Mouse (Mus musculus): Measurements from ENCODE around the gene Fxyd5. TPM values are rescaled to one million over a fixed set of nuclear protein-coding genes. Genes with fewer than 3 reads are reported as not detected.

Fxyd5 gene
- polyA plus RNA-seq, 1 experiment from 2014 or later = 24.4 TPM

GRCm38 (mm10) chr7:30993986-30994385, 48.3 kb downstream of the Fxyd5 start:
- no peaks in the 10 kb centered on the region; the same call in 1 of the 2 replicates for H3K9me3 ChIP-seq (replicated peaks; ENCODE audit: control insufficient read depth, low read length, poor library complexity, severe bottlenecking)
- no peak overlapping the region for H3K27ac ChIP-seq (ENCODE audit: low read length)
- H3K36me3 ChIP-seq (ENCODE audit: control insufficient read depth, insufficient read depth, low read length) = no peaks in the 10 kb centered on the region
- WGBS = 73% methylated on average over 5 of the region's 5 CpGs
- no peaks in the 10 kb centered on the region for H3K27me3 ChIP-seq (ENCODE audit: control insufficient read depth, insufficient read depth, low read depth, low read length)
- H3K4me3 ChIP-seq (ENCODE audit: low read depth, low read length) = no peak overlapping the region
- ATAC-seq = no peak
- no peaks in the 10 kb centered on the region for H3K4me1 ChIP-seq (ENCODE audit: control insufficient read depth, insufficient read depth, low read length)
- no peak overlapping the region for H3K9ac ChIP-seq (ENCODE audit: low read depth, low read length)
- H3K4me2 ChIP-seq (ENCODE audit: low read length) = no peak overlapping the region

- H3K9ac ChIP-seq (ENCODE audit: low read depth, low read length) = no peak overlapping the region
- H3K27me3 ChIP-seq (ENCODE audit: control insufficient read depth, insufficient read depth, low read depth, low read length) = no peaks in the 10 kb centered on the region
- ATAC-seq = no peak
- no peaks in the 10 kb centered on the region; the same call in 1 of the 2 replicates for H3K9me3 ChIP-seq (replicated peaks; ENCODE audit: control insufficient read depth, low read length, poor library complexity, severe bottlenecking)
- WGBS = 93% methylated on average over 5 of the region's 5 CpGs
- H3K4me3 ChIP-seq (ENCODE audit: low read depth, low read length) = no peak overlapping the region
- no peaks in the 10 kb centered on the region for H3K4me1 ChIP-seq (ENCODE audit: control insufficient read depth, insufficient read depth, low read length)
- no peak overlapping the region for H3K27ac ChIP-seq (ENCODE audit: low read length)
- H3K4me2 ChIP-seq (ENCODE audit: low read length) = no peak overlapping the region
- H3K36me3 ChIP-seq (ENCODE audit: control insufficient read depth, insufficient read depth, low read length) = no peaks in the 10 kb centered on the region
Observed at GRCm38 (mm10) chr7:30992148-30992547, 50.1 kb downstream of the Fxyd5 start.

- Histone ChIP-seq H3K4me1 (ENCODE audit: control insufficient read depth, insufficient read depth, low read length) (no peaks in the 10 kb centered on the region), H3K4me3 (ENCODE audit: low read depth, low read length) (no peak overlapping the region), H3K27me3 (ENCODE audit: control insufficient read depth, insufficient read depth, low read depth, low read length) (no peaks in the 10 kb centered on the region), H3K9me3 (replicated peaks; ENCODE audit: control insufficient read depth, low read length, poor library complexity, severe bottlenecking) (no peaks in the 10 kb centered on the region), H3K9ac (ENCODE audit: low read depth, low read length) (no peak overlapping the region), H3K27ac (ENCODE audit: low read length) (no peak overlapping the region), H3K36me3 (ENCODE audit: control insufficient read depth, insufficient read depth, low read length) (no peaks in the 10 kb centered on the region), H3K4me2 (ENCODE audit: low read length) (no peak overlapping the region)
- no peak for ATAC-seq
- WGBS = 85% methylated on average over 4 of the region's 4 CpGs
Observed at GRCm38 (mm10) chr7:30988519-30989162, 53.6 kb downstream of the Fxyd5 start.

- no peak overlapping the region for H3K27ac ChIP-seq (ENCODE audit: low read length)
- no peaks in the 10 kb centered on the region for H3K27me3 ChIP-seq (ENCODE audit: control insufficient read depth, insufficient read depth, low read depth, low read length)
- no peak for ATAC-seq
- WGBS = 83% methylated on average over 9 of the region's 9 CpGs
- H3K9me3 ChIP-seq (replicated peaks; ENCODE audit: control insufficient read depth, low read length, poor library complexity, severe bottlenecking) = no peaks in the 10 kb centered on the region
- H3K36me3 ChIP-seq (ENCODE audit: control insufficient read depth, insufficient read depth, low read length) = no peaks in the 10 kb centered on the region
- H3K4me3 ChIP-seq (ENCODE audit: low read depth, low read length) = no peak overlapping the region
- no peak overlapping the region for H3K9ac ChIP-seq (ENCODE audit: low read depth, low read length)
- no peak overlapping the region for H3K4me2 ChIP-seq (ENCODE audit: low read length)
- no peaks in the 10 kb centered on the region for H3K4me1 ChIP-seq (ENCODE audit: control insufficient read depth, insufficient read depth, low read length)
Observed at GRCm38 (mm10) chr7:30985357-30985756, 56.9 kb downstream of the Fxyd5 start.

Small RNA genes within 50 kb of the gene (microRNA-seq; reads per million reads assigned to microRNA genes)
- gene Mir7050 = not detected

Other genes starting within 250 kb of the Fxyd5 start
- 0.13 TPM in 1 of 2 replicates, not detected in the other for gene Ffar2, start 218.7 kb downstream of the Fxyd5 start, polyA plus RNA-seq (2015; fragmentation: Nextera tagmentation; extraction: Ambion mirVana)
- gene Ffar3, start 186.3 kb downstream of the Fxyd5 start, polyA plus RNA-seq (2015; fragmentation: Nextera tagmentation; extraction: Ambion mirVana) = not detected in 2 replicates
- gene Ffar1, start 180.9 kb downstream of the Fxyd5 start, polyA plus RNA-seq (2015; fragmentation: Nextera tagmentation; extraction: Ambion mirVana) = not detected in 2 replicates
- 0.06 TPM in 1 of 2 replicates, not detected in the other for gene Cd22, start 162.1 kb downstream of the Fxyd5 start, polyA plus RNA-seq (2015; fragmentation: Nextera tagmentation; extraction: Ambion mirVana)
- 4.5 and 4.7 TPM in 2 replicates for gene Mag, start 127.6 kb downstream of the Fxyd5 start, polyA plus RNA-seq (2015; fragmentation: Nextera tagmentation; extraction: Ambion mirVana)
- not detected in 2 replicates for gene Hamp2, start 117.8 kb downstream of the Fxyd5 start, polyA plus RNA-seq (2015; fragmentation: Nextera tagmentation; extraction: Ambion mirVana)
- not detected in 2 replicates for gene Hamp, start 98.4 kb downstream of the Fxyd5 start, polyA plus RNA-seq (2015; fragmentation: Nextera tagmentation; extraction: Ambion mirVana)
- gene Usf2, start 85.7 kb downstream of the Fxyd5 start, polyA plus RNA-seq (2015; fragmentation: Nextera tagmentation; extraction: Ambion mirVana) = 28.6 and 29.6 TPM in 2 replicates
- gene Lsr, start 69.0 kb downstream of the Fxyd5 start, polyA plus RNA-seq (2015; fragmentation: Nextera tagmentation; extraction: Ambion mirVana) = 16.7 and 19.0 TPM in 2 replicates
- gene Fam187b, start 68.7 kb downstream of the Fxyd5 start, polyA plus RNA-seq (2015; fragmentation: Nextera tagmentation; extraction: Ambion mirVana) = 0.60 and 0.84 TPM in 2 replicates
- 188 and 270 TPM in 2 replicates for gene Fxyd7, start 9.0 kb upstream of the Fxyd5 start, polyA plus RNA-seq (2015; fragmentation: Nextera tagmentation; extraction: Ambion mirVana)
- gene Fxyd1, start 14.7 kb upstream of the Fxyd5 start, polyA plus RNA-seq (2015; fragmentation: Nextera tagmentation; extraction: Ambion mirVana) = 11.2 and 17.3 TPM in 2 replicates
- 0.15 and 0.35 TPM in 2 replicates for gene Lgi4, start 16.9 kb upstream of the Fxyd5 start, polyA plus RNA-seq (2015; fragmentation: Nextera tagmentation; extraction: Ambion mirVana)
- not detected in 2 replicates for gene Fxyd3, start 34.2 kb upstream of the Fxyd5 start, polyA plus RNA-seq (2015; fragmentation: Nextera tagmentation; extraction: Ambion mirVana)
- gene Hpn, start 72.8 kb upstream of the Fxyd5 start, polyA plus RNA-seq (2015; fragmentation: Nextera tagmentation; extraction: Ambion mirVana) = 0.21 TPM in 1 of 2 replicates, not detected in the other
- 7.4 and 12.2 TPM in 2 replicates for gene Scn1b, start 84.5 kb upstream of the Fxyd5 start, polyA plus RNA-seq (2015; fragmentation: Nextera tagmentation; extraction: Ambion mirVana)
- 239 and 246 TPM in 2 replicates for gene Gramd1a, start 113.4 kb upstream of the Fxyd5 start, polyA plus RNA-seq (2015; fragmentation: Nextera tagmentation; extraction: Ambion mirVana)
- gene Scgb2b2, start 248.0 kb upstream of the Fxyd5 start, polyA plus RNA-seq (2015; fragmentation: Nextera tagmentation; extraction: Ambion mirVana) = not detected in 2 replicates
- not detected in 2 replicates for gene Scgb1b2, start 249.3 kb upstream of the Fxyd5 start, polyA plus RNA-seq (2015; fragmentation: Nextera tagmentation; extraction: Ambion mirVana)